Mouse (Mus musculus): ENCODE data around the gene Zfp865. TPM values are rescaled to one million over a fixed set of nuclear protein-coding genes. Genes with fewer than 3 reads are reported as not detected.
A peak's percentile ranks its signal among the peaks of the same experiment; 100 is the strongest.
"Not testable (repeated sequence)": the region's sequence is repeated elsewhere in the genome, so short reads cannot be mapped to it uniquely, and the experiment has no call there.

The Zfp865 gene
- polyA plus RNA-seq, 1 experiment from 2014 or later, result 8.2 TPM

DNA sequence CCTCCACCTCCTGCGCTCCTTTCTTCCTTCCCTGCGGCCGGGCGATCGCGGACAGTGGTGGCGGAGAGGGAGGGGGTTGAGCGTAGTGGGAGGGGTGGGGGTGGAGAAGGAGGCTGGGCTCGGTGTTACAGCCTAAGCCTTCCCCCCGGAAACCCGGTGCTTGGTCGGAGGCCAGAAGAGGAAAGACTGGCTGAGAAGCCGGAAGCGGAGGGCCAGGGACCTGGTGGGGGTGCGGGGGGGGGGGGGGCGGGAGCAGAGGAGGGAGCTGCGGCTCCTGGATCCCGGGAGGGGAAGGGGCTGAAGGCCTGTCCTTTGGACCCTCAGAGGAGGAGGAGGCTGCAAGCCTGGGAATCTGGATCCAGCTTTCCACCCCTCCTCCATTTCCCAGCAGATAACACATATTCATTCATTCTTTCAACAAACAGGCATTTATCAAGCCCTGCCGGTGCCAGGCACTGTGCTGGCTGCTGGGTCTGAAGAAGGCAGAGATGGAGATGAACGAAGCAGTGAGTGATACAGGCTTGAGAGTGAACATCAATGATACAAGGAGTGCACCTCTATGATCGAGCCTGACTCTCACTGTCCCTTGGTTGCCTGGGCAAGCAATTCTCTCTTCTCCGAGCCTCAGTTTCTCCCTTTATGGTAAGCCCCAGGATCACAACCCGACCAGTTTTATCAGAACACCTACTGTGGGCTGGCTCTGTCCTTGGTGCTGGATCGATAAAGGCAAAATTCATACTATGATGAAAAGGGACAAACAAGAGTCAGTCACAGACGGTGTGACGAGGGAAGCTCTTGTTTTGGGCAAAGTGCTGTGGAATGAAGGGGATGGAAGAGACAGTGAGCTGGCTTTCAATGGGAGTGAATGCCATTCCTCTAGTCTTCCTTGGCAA is 23.9 kb upstream of the Zfp865 start, which contains the start of gene Zfp579:
TSS of gene Zfp579 (minus strand) at position 156 of the 893 bp plus-strand sequence.
- peak within 1 kb of the TSS; percentile 85 for H3K9ac ChIP-seq

GRCm38 (mm10) chr7:4996934-4997333 is 23.2 kb upstream of the Zfp865 start:
- Histone ChIP-seq H3K4me2 (replicated peaks) (peak overlapping the region; percentile 71), H3K27me3 (peaks cover 24% of the 10 kb centered on the region), H3K9ac (peak overlapping the region; percentile 85), H3K9me3 (peaks cover 13% of the 10 kb centered on the region), H3K4me3 (peak overlapping the region; percentile 74), H3K27ac (no peak overlapping the region), H3K4me1 (peaks cover 28% of the 10 kb centered on the region), H3K36me3 (peaks cover 26% of the 10 kb centered on the region)
- WGBS, result 64% methylated on average over 8 of the region's 8 CpGs
- no peak for ATAC-seq (ENCODE audit: insufficient number of reproducible peaks, insufficient read depth, low FRiP score, low TSS enrichment)

More for the DNA sequence above, 23.9 kb upstream of the Zfp865 start, which contains the start of gene Zfp579:
- peak within 1 kb of the TSS; percentile 61 for H3K27ac ChIP-seq
- H3K4me2 ChIP-seq (replicated peaks), result peak within 1 kb of the TSS; percentile 71
- H3K4me3 ChIP-seq, result peak within 1 kb of the TSS; percentile 74
- peaks cover 24% of the 10 kb centered on the region for H3K27me3 ChIP-seq
- peaks cover 19% of the 10 kb centered on the region for H3K9me3 ChIP-seq
- H3K4me1 ChIP-seq, result peaks cover 28% of the 10 kb centered on the region
- H3K36me3 ChIP-seq, result peaks cover 32% of the 10 kb centered on the region
- WGBS, result 4% methylated on average over 17 of the region's 26 CpGs
- peak; percentile 73 for ATAC-seq (ENCODE audit: insufficient number of reproducible peaks, insufficient read depth, low FRiP score, low TSS enrichment)

DNA sequence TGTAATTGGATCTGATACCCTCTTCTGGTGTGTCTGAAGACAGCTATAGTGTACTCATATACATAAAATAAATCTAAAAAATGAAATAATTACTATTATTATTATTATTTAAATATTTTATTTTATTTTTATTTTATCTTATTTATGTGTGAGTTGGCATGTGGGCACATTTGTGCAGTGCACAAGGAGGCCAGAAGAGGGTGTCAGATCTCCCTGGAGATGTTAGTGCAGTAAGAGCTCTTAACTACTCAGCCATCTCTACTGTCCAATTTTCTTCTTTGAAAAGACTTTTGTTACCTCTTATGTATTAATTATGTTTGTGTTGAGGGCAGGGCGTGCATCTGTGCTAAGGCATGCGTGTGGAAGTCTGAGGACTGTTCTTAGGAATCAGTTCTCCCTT is 20.3 kb upstream of the Zfp865 start:
- Histone ChIP-seq H3K27ac (no peak overlapping the region), H3K4me2 (replicated peaks) (no peak overlapping the region), H3K36me3 (no peaks in the 10 kb centered on the region), H3K4me1 (peaks cover 11% of the 10 kb centered on the region), H3K9me3 (no peaks in the 10 kb centered on the region), H3K9ac (no peak overlapping the region), H3K27me3 (peaks cover 2% of the 10 kb centered on the region), H3K4me3 (no peak overlapping the region)
- WGBS, result 72% methylated on average over 2 of the region's 2 CpGs
- ATAC-seq (ENCODE audit: insufficient number of reproducible peaks, insufficient read depth, low FRiP score, low TSS enrichment), result no peak

- 65% methylated on average over 8 of the region's 8 CpGs for WGBS
- not testable (repeated sequence) for H3K4me3 ChIP-seq; H3K9ac ChIP-seq; H3K27ac ChIP-seq; H3K9me3 ChIP-seq; H3K4me2 ChIP-seq (replicated peaks); H3K27me3 ChIP-seq; H3K4me1 ChIP-seq; ATAC-seq (ENCODE audit: insufficient number of reproducible peaks, insufficient read depth, low FRiP score, low TSS enrichment)
- H3K36me3 ChIP-seq, result peaks cover 18% of the 10 kb centered on the region
These were observed 17.3 kb upstream of the Zfp865 start for GRCm38 (mm10) chr7:5002876-5003275.

- Histone ChIP-seq H3K27ac (no peak overlapping the region), H3K4me2 (replicated peaks) (no peak overlapping the region), H3K36me3 (peaks cover 70% of the 10 kb centered on the region), H3K4me1 (peaks cover 2% of the 10 kb centered on the region; the same call in 1 of the 2 replicates), H3K9ac (no peak overlapping the region), H3K9me3 (no peaks in the 10 kb centered on the region), H3K4me3 (no peak overlapping the region), H3K27me3 (no peaks in the 10 kb centered on the region)
- no peak for ATAC-seq (ENCODE audit: insufficient number of reproducible peaks, insufficient read depth, low FRiP score, low TSS enrichment)
- 96% methylated on average over 26 of the region's 26 CpGs for WGBS
These were observed 11.9 kb upstream of the Zfp865 start for GRCm38 (mm10) chr7:5008229-5008628.

DNA sequence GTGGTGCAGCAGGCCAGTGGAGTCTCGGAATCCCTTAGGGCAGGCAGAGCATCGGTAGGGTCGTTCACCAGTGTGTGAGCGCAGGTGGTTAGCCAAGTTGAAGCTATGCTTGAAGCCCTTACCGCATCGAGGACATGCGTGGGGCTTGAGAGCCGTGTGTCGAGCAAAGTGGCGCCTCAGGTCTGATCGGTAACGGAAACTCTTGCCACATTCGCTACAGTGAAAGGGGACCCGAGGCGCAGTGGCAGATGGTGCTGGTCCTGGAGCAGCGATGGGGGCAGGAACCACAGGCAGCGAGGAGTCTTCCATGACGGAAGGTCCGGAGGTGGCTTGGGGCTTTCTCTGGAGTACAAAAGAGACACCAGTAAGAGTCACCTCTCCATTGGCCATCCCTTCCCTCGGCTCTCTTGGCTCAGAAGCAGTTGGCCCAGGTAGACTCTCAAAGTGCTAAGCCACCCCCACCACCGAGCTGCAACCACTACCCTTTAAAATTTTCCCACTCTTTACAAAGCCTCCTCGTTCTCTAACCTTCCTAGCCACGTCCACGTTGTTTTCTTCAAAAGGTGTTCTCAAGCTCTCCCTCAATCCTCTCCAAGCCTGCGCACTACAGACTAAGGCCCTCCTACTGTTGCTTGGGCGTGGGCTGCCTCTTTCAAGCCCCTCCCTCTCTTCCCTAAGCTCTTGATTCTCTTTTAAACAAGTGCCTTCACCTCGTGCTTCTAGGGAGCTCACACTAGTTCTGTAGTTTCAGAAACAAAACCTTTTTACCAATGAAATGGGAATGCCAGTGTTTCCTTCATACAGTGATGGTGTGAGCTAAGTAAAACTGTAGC is 7.3 kb upstream of the Zfp865 start:
- Histone ChIP-seq H3K4me1 (peaks cover 11% of the 10 kb centered on the region; the same call in 1 of the 2 replicates), H3K27me3 (no peaks in the 10 kb centered on the region), H3K9me3 (no peaks in the 10 kb centered on the region), H3K36me3 (peaks cover 52% of the 10 kb centered on the region), H3K9ac (no peak overlapping the region), H3K27ac (no peak overlapping the region), H3K4me3 (0 out of 2 replicates have a peak overlapping the region, but pooled peaks have one; percentile 66), H3K4me2 (replicated peaks) (peak overlapping the region; percentile 59)
- no peak for ATAC-seq (ENCODE audit: insufficient number of reproducible peaks, insufficient read depth, low FRiP score, low TSS enrichment)
- WGBS, result 92% methylated on average over 27 of the region's 27 CpGs

GRCm38 (mm10) chr7:5014251-5015117 is 5.7 kb upstream of the Zfp865 start, which contains the start of the genes Zfp524 and Fiz1:
Zfp524 (plus strand) TSS chr7:5014415.
Fiz1 (minus strand) TSS chr7:5014697.
- Histone ChIP-seq H3K9me3 (no peaks in the 10 kb centered on the region), H3K4me1 (peaks cover 11% of the 10 kb centered on the region; the same call in 1 of the 2 replicates), H3K36me3 (peaks cover 36% of the 10 kb centered on the region), H3K4me2 (replicated peaks) (peak within 1 kb of the TSS; percentile 59), H3K4me3 (peak within 1 kb of the TSS; percentile 66), H3K27me3 (no peaks in the 10 kb centered on the region), H3K27ac (peak within 1 kb of the TSS; percentile 98), H3K9ac (peak within 1 kb of the TSS; percentile 82)
- peak; percentile 79 for ATAC-seq (ENCODE audit: insufficient number of reproducible peaks, insufficient read depth, low FRiP score, low TSS enrichment)
- under 1% methylated on average over 41 of the region's 42 CpGs for WGBS

DNA sequence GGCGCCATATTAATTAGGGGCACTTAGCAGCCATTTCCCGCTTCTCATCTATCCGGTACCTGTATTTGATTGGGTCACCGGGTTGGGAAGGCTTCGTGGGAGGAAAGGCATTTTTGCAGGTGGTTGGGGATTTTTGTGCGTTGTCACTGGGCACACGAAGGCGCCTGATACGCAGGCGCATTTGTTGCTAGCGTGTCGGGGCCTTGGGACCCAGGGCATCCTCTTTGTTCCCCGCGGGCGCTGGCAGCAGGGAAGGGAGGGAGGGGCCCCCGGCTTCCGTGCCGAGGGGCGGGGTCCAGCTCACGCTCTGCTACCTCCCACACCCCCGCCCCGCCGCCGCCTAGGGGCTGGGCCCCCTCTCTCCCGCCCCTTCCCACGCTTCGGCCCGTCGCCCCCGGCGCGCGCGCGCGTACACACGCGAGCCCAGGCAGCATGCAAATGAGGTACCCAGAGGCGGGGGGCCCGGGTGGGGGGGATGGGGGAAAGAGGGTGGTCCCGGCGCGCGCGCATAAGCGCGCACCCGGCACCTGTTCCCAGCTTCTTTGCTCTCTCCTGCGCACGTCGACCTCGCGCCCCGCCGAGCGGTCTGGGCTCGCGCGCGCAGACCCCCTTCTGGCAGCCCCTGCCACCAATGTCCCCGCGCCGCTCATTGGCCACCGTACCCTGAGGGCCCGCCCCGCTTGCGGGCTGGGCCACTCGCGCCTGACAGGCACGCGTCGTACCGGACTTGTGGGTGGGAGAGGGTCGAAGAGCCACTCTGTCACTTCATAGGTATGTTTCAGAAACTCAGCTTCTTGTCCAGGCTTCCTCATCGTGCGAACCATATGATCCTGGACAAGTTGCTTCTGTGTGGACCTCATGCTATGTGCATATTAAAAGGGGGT is 4.8 kb upstream of the Zfp865 start, which contains the start of gene Gm44973:
TSS of gene Gm44973 (plus strand) at position 379 of the 884 bp plus-strand sequence.
- WGBS, result under 1% methylated on average over 67 of the region's 76 CpGs
- H3K27me3 ChIP-seq, result no peaks in the 10 kb centered on the region
- peaks cover 11% of the 10 kb centered on the region; the same call in 1 of the 2 replicates for H3K4me1 ChIP-seq
- H3K27ac ChIP-seq, result peak within 1 kb of the TSS; percentile 98
- H3K9ac ChIP-seq, result peak within 1 kb of the TSS; percentile 82
- peaks cover 27% of the 10 kb centered on the region for H3K36me3 ChIP-seq
- H3K4me3 ChIP-seq, result peak within 1 kb of the TSS; percentile 66
- ATAC-seq (ENCODE audit: insufficient number of reproducible peaks, insufficient read depth, low FRiP score, low TSS enrichment), result peak; percentile 72
- peak within 1 kb of the TSS; percentile 59 for H3K4me2 ChIP-seq (replicated peaks)
- no peaks in the 10 kb centered on the region for H3K9me3 ChIP-seq

GRCm38 (mm10) chr7:5016057-5016456 is 4.1 kb upstream of the Zfp865 start:
- Histone ChIP-seq H3K9me3 (no peaks in the 10 kb centered on the region), H3K4me2 (replicated peaks) (peak overlapping the region; percentile 59), H3K9ac (peak overlapping the region; percentile 62), H3K4me3 (peak overlapping the region; percentile 66), H3K27me3 (no peaks in the 10 kb centered on the region), H3K4me1 (peaks cover 11% of the 10 kb centered on the region), H3K36me3 (peaks cover 20% of the 10 kb centered on the region), H3K27ac (peak overlapping the region; percentile 98)
- 64% methylated on average over 3 of the region's 3 CpGs for WGBS
- ATAC-seq (ENCODE audit: insufficient number of reproducible peaks, insufficient read depth, low FRiP score, low TSS enrichment), result no peak

GRCm38 (mm10) chr7:5016920-5017319 is 3.3 kb upstream of the Zfp865 start:
- ATAC-seq (ENCODE audit: insufficient number of reproducible peaks, insufficient read depth, low FRiP score, low TSS enrichment), result no peak
- H3K27ac ChIP-seq, result no peak overlapping the region
- H3K27me3 ChIP-seq, result no peaks in the 10 kb centered on the region
- H3K9ac ChIP-seq, result no peak overlapping the region
- 95% methylated on average over 2 of the region's 2 CpGs for WGBS
- H3K4me2 ChIP-seq (replicated peaks), result no peak overlapping the region
- H3K9me3 ChIP-seq, result no peaks in the 10 kb centered on the region
- H3K4me1 ChIP-seq, result peaks cover 16% of the 10 kb centered on the region
- H3K4me3 ChIP-seq, result no peak overlapping the region
- peaks cover 14% of the 10 kb centered on the region for H3K36me3 ChIP-seq

Measured in embryonic facial prominence, embryonic 12.5 days (tissue).